Mouse (Mus musculus): ENCODE results near the gene Foxp4.
A peak's percentile ranks its signal among the peaks of the same experiment; 100 is the strongest.

The Foxp4 gene

GRCm38 (mm10) chr17:47924383-47925339 lies at the start of gene Foxp4:
Foxp4 (minus strand) TSS chr17:47924645.
- peak; percentile 95 for ATAC-seq (ENCODE audit: low TSS enrichment)

DNA sequence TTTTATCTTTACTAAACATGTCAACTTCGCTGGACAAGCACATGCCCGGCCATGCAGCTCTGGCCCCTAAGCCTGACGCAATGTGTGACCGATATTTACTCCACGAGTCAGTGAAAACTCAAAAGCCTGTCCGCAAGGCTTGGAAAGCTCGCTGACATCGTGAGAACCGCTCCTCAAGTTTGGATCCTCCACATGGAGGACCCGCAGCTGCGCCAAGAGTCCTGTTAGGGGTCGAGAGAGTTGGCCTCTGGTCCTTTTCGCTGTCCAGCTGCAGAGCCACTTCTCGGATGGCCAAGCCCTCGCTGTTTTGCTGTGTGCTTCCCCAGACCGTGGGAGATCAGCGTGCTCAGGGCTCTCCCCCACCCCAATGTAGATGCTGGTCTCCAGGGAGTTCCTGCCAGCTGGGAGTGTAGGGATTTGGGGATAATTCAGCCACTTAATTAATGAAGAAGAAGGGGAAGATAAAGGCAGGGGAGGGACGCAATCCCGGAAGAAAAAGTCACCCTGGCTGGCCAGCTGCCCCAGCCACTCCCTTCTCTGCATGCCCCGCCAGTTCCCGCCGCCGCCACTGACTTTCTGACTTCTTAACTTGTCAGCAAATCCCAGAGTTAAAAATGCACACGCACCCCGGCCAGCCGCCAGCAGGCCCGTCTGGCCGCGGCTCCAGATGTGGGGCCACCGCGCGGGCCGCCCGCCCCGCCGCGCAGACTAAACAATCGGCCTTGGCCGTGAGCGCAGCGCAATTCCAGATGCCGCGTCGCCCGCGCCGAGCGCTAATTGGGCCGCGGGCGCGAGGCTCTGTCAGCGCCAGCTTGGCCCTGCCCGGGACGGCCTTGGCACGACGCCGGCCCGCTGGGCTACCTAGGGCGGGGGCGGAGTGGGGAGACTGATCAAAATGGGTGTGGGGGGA lies 49.4 kb upstream of the Foxp4 start:
- ATAC-seq (ENCODE audit: low TSS enrichment), result no peak; the same call in 1 of the 2 replicates

DNA sequence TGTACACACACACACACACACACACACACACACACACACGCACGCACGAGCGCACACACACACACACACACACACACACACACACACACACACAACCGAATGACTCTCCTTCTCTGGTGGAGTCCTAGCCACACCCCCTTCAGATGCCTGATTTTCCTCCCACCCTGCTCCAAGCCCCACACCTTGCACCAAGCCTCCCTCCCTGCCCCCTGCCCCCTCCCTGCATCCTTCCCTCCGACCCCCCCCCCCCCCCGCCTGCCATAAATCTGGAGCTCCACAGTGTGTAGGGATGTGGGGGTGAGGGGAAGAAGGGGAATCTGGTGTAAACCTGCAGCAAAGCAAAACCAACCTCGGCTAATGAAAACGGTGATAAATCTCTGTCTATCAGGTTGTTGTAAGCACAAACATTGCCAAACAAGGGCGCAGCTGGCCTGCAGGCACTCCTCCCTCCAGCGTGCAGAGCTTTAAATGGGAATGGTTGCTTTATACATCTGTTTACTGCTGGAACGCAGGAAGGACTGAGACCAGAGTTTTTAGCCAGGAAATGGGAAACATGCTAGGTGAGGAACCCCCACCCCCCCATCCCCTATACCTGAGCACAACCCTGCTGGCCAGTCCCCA lies 41.5 kb upstream of the Foxp4 start:
- ATAC-seq (ENCODE audit: low TSS enrichment), result no peak

- ATAC-seq (ENCODE audit: low TSS enrichment), result no peak
Observed at GRCm38 (mm10) chr17:47958046-47958790, 33.8 kb upstream of the Foxp4 start.

DNA sequence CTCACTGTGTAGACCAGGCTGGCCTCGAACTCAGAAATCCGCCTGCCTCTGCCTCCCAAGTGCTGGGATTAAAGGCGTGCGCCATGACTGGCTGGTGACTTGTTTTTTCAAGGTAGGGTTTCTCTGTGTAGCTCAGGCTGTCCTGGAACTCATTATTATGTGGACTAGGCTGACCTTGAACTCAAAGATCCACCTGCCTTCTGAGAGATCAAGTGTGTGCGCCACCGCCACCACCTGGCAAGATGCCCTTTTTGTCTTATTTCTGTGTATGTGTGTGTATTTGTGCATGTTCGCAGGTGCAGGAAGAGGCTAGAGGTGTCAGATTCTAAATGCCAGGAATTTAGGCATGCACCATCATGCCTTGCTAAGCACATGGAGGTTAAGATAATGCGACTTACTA lies 32.0 kb upstream of the Foxp4 start:
- ATAC-seq (ENCODE audit: low TSS enrichment), result no peak

DNA sequence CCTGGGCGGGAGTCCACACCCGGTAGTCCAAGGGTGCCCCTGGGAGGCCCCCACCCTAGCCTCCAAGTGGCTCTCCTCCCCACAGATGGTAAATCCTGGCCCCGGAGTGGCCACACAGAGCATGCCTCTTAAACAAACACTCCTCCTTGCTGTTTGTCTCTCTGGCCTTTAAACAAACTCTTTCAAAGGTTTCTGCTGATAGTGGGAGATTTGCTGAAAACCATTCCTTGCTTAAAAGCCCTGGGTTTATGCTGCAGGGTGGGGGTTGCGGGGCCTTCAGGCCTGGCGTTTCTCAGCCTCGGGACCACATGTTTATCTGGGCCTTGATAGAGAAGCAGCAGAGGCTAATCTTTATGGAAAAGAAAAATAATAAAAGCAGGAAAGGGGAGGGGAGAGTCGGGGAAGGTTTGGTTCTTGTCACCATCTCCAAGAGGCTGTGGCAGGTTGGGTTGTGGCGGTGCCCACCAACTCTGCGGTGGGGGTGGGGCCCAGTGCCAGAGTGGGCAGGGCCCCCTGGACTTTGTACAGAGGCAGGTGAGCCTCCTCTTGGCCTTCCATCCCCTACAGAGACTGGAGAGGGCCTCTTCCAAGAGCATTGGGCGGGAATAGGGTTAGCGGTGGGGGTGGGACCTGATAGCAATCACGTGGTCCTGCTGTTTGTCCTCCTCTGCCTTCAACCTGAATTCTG lies 30.8 kb upstream of the Foxp4 start:
- no peak for ATAC-seq (ENCODE audit: low TSS enrichment)

DNA sequence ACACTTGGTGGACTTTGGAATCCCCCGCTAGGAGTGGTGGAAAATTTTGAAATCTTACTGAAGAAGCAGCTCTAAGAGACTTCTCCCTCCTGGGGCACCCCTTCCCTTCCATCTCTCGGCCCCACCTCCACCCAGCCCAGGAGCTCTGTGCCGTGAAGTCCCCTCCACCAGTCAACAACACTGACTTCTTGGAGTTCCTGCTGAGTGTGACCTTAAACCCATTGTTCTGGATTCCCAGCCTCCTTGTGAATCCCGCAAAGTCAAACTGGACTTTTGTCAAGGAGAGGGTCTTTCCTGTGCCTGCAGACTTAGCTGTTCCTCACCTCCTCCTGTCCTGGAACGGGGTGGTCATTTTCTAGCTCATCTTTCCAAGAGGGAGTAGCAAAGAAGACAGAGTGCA lies 28.8 kb upstream of the Foxp4 start:
- ATAC-seq (ENCODE audit: low TSS enrichment), result no peak

- ATAC-seq (ENCODE audit: low TSS enrichment), result no peak
Observed at GRCm38 (mm10) chr17:47952368-47953081, 28.1 kb upstream of the Foxp4 start.

- no peak for ATAC-seq (ENCODE audit: low TSS enrichment)
Observed at GRCm38 (mm10) chr17:47951452-47951851, 27.0 kb upstream of the Foxp4 start.

GRCm38 (mm10) chr17:47950831-47951230 lies 26.4 kb upstream of the Foxp4 start:
- no peak for ATAC-seq (ENCODE audit: low TSS enrichment)

- no peak for ATAC-seq (ENCODE audit: low TSS enrichment)
Observed at GRCm38 (mm10) chr17:47949441-47949840, 25.0 kb upstream of the Foxp4 start.

GRCm38 (mm10) chr17:47948753-47949152 lies 24.3 kb upstream of the Foxp4 start:
- no peak for ATAC-seq (ENCODE audit: low TSS enrichment)

GRCm38 (mm10) chr17:47946921-47947420 lies 22.5 kb upstream of the Foxp4 start:
- no peak for ATAC-seq (ENCODE audit: low TSS enrichment)

- no peak for ATAC-seq (ENCODE audit: low TSS enrichment)
Observed at GRCm38 (mm10) chr17:47946111-47946510, 21.7 kb upstream of the Foxp4 start.

DNA sequence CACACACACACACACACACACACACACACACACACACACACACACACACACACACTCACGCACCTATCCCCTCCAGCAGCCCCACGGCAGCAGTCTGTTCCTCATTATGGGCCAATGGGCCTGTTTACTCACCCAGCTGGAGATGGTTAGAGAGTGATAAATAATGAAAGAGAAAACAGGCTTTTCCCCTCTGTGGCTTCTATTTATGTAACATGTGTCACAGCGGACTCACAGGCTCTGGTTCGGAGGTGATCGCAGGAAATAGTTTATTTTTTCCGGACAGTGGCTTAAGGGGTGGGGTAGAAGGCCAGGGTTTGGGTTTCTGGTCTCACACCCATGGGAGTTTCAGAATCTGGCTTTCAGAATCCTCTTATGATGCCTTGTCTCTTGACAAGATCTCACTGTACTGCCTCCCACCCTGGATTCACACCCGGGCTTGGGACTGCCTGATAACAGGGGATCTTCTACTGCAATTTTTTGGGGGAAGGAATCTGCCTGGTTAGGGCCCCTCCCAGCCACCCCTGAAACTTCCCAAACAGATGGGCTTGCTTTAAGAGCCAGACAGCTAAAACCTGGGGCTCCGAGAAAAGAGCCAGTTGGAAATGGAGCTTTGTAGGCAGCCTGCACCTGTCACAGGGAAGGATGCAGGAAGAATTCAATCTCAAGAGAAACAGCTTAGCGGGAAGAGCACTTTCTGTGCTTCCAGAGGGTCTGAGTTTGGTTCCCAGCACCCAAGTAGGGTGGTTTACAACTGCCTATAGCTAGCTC lies 18.8 kb upstream of the Foxp4 start:
- ATAC-seq (ENCODE audit: low TSS enrichment), result no peak

GRCm38 (mm10) chr17:47942008-47942407 lies 17.6 kb upstream of the Foxp4 start:
- ATAC-seq (ENCODE audit: low TSS enrichment), result no peak

GRCm38 (mm10) chr17:47938839-47939238 lies 14.4 kb upstream of the Foxp4 start:
- ATAC-seq (ENCODE audit: low TSS enrichment), result no peak

DNA sequence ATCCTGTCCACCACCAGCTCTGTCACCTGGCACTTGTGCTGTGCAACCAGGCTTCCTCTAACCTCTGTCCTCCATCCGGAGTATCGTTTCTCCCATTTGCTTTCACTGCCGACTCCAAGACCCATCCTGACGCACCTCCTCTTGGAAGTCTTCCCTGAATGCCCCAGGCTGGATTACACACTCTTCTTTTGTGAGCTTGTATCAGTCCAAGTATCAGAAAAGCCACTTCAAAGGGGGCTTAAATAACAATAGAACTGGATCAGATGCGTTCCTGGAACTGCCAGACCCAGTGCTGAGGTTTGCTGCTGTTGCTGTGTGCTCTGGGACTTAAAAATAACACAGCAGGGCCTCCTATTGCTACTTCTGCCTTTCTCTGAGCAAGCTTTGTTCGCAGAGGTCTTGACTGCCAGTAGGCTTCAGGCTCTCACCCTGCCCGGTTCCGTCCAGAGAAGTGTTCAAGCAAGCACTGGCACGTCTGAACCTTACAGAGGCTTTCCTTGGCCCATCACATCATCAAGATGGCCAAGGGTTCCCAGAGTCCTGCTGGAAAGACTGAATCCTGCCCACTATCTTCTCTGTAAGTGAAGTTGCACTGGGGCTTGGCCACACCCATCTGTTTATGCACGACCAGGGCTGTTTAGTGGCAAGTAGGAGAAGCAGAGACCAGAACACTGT lies 13.6 kb upstream of the Foxp4 start:
- no peak for ATAC-seq (ENCODE audit: low TSS enrichment)

- ATAC-seq (ENCODE audit: low TSS enrichment), result no peak
Observed at GRCm38 (mm10) chr17:47936591-47936990, 12.1 kb upstream of the Foxp4 start.

All from frontal cortex, adult (tissue).